Mouse (Mus musculus) forebrain, embryonic 15.5 days (tissue): ENCODE measurements around the gene Pfdn6. TPM values are rescaled to one million over a fixed set of nuclear protein-coding genes. Genes with fewer than 3 reads are reported as not detected.

ENCODE experiments used
- ATAC-seq: fragments of 200-750 bp; cut with Nextera tagmentation; replicated peaks from 2 replicates; pipeline ENCODE4 v1.8.0; 2017; ENCODE audit warnings: mild to moderate bottlenecking, moderate TSS enrichment, moderate library complexity
- H3K27ac ChIP-seq: fragments of 300-500 bp; sonication (generic); replicated peaks from 2 replicates; pipeline ENCODE4 v1.5.1; 2015; ENCODE audit warnings: mild to moderate bottlenecking, inconsistent platforms
- H3K27me3 ChIP-seq: fragments of 300-500 bp; sonication (generic); 2 replicates; pipeline ENCODE4 v1.6.1; 2015; ENCODE audit warnings: inconsistent platforms
- H3K36me3 ChIP-seq: fragments of 300-500 bp; sonication (generic); 2 replicates; pipeline ENCODE4 v1.6.1; 2015; ENCODE audit warnings: mild to moderate bottlenecking, inconsistent platforms
- H3K4me1 ChIP-seq: fragments of 300-500 bp; sonication (generic); 2 replicates; pipeline ENCODE4 v1.6.1; 2015; ENCODE audit warnings: inconsistent platforms
- H3K4me2 ChIP-seq: fragments of 300-500 bp; sonication (generic); replicated peaks from 2 replicates; pipeline ENCODE4 v1.6.1; 2015; ENCODE audit warnings: mild to moderate bottlenecking, inconsistent platforms
- H3K4me3 ChIP-seq: fragments of 300-500 bp; sonication (generic); 2 replicates; pipeline ENCODE4 v1.5.1; 2015; ENCODE audit warnings: mild to moderate bottlenecking, inconsistent platforms
- H3K9ac ChIP-seq: fragments of 300-500 bp; sonication (generic); replicated peaks from 2 replicates; pipeline ENCODE4 v1.6.1; 2015; ENCODE audit warnings: mild to moderate bottlenecking, inconsistent platforms
- H3K9me3 ChIP-seq: fragments of 300-500 bp; sonication (generic); 2 replicates; pipeline ENCODE4 v1.6.1; 2016; ENCODE audit warnings: inconsistent platforms
- WGBS: fragments of 180-500 bp; shearing (Covaris S2); methylation state at CpG from one replicate; pipeline ENCODE4 v1.1.7; 2015; ENCODE audit warnings: mixed read lengths; 5-methylcytosine and 5-hydroxymethylcytosine counted together
- polyA plus RNA-seq: library from polyadenylated mRNA; unstranded; fragments of >200 nt; fragmentation: Nextera tagmentation; extraction: Ambion mirVana; gene quantifications from 2 replicates; pipeline ENCODE4 v1.2.1, GENCODE M21; 2015

The Pfdn6 gene
- polyA plus RNA-seq, 1 experiment from 2014 or later: 198 TPM

GRCm38 (mm10) chr17:33968489-33968888, 28.3 kb upstream of the Pfdn6 start:
- Histone ChIP-seq H3K27ac (no peak overlapping the region), H3K36me3 (peaks cover 21% of the 10 kb centered on the region), H3K4me2 (no peak overlapping the region), H3K27me3 (peaks cover 5% of the 10 kb centered on the region; the same call in 1 of the 2 replicates), H3K9me3 (no peaks in the 10 kb centered on the region), H3K4me1 (no peaks in the 10 kb centered on the region), H3K9ac (no peak overlapping the region), H3K4me3 (no peak overlapping the region)
- peak; percentile 70 for ATAC-seq
- WGBS: 5% methylated on average over 9 of the region's 9 CpGs

GRCm38 (mm10) chr17:33965846-33966550, 25.9 kb upstream of the Pfdn6 start:
- Histone ChIP-seq H3K4me2 (no peak overlapping the region), H3K4me1 (no peaks in the 10 kb centered on the region), H3K4me3 (no peak overlapping the region), H3K27me3 (no peaks in the 10 kb centered on the region), H3K9me3 (no peaks in the 10 kb centered on the region), H3K9ac (no peak overlapping the region), H3K36me3 (peaks cover 44% of the 10 kb centered on the region), H3K27ac (no peak overlapping the region)
- 91% methylated on average over 16 of the region's 16 CpGs for WGBS
- ATAC-seq: no peak

- H3K36me3 ChIP-seq: peaks cover 50% of the 10 kb centered on the region
- H3K27ac ChIP-seq: no peak overlapping the region
- no peak overlapping the region for H3K4me3 ChIP-seq
- no peaks in the 10 kb centered on the region for H3K4me1 ChIP-seq
- ATAC-seq: no peak
- H3K9ac ChIP-seq: no peak overlapping the region
- WGBS: 89% methylated on average over 17 of the region's 17 CpGs
- H3K9me3 ChIP-seq: no peaks in the 10 kb centered on the region
- H3K4me2 ChIP-seq: no peak overlapping the region
- H3K27me3 ChIP-seq: no peaks in the 10 kb centered on the region
Observed at GRCm38 (mm10) chr17:33965082-33965845, 25.1 kb upstream of the Pfdn6 start.

GRCm38 (mm10) chr17:33962876-33963275, 22.7 kb upstream of the Pfdn6 start:
- Histone ChIP-seq H3K27me3 (no peaks in the 10 kb centered on the region), H3K36me3 (peaks cover 70% of the 10 kb centered on the region), H3K9me3 (no peaks in the 10 kb centered on the region), H3K4me3 (no peak overlapping the region), H3K4me1 (no peaks in the 10 kb centered on the region), H3K9ac (no peak overlapping the region), H3K4me2 (no peak overlapping the region), H3K27ac (no peak overlapping the region)
- 94% methylated on average over 7 of the region's 7 CpGs for WGBS
- no peak for ATAC-seq

GRCm38 (mm10) chr17:33959948-33960347, 19.8 kb upstream of the Pfdn6 start:
- H3K4me2 ChIP-seq: no peak overlapping the region
- no peak overlapping the region for H3K9ac ChIP-seq
- no peaks in the 10 kb centered on the region for H3K9me3 ChIP-seq
- H3K27me3 ChIP-seq: no peaks in the 10 kb centered on the region
- ATAC-seq: no peak
- H3K36me3 ChIP-seq: peaks cover 55% of the 10 kb centered on the region
- 95% methylated on average over 15 of the region's 15 CpGs for WGBS
- no peak overlapping the region for H3K4me3 ChIP-seq
- H3K4me1 ChIP-seq: peaks cover 12% of the 10 kb centered on the region
- no peak overlapping the region for H3K27ac ChIP-seq

GRCm38 (mm10) chr17:33959135-33959534, 19.0 kb upstream of the Pfdn6 start:
- H3K27ac ChIP-seq: no peak overlapping the region
- ATAC-seq: no peak
- no peak overlapping the region for H3K9ac ChIP-seq
- H3K36me3 ChIP-seq: peaks cover 52% of the 10 kb centered on the region
- no peaks in the 10 kb centered on the region for H3K27me3 ChIP-seq
- WGBS: 94% methylated on average over 13 of the region's 13 CpGs
- no peak overlapping the region for H3K4me2 ChIP-seq
- no peaks in the 10 kb centered on the region for H3K9me3 ChIP-seq
- no peak overlapping the region for H3K4me3 ChIP-seq
- H3K4me1 ChIP-seq: peaks cover 20% of the 10 kb centered on the region

GRCm38 (mm10) chr17:33958451-33958850, 18.3 kb upstream of the Pfdn6 start:
- Histone ChIP-seq H3K27ac (no peak overlapping the region), H3K36me3 (peaks cover 51% of the 10 kb centered on the region), H3K4me2 (no peak overlapping the region), H3K27me3 (no peaks in the 10 kb centered on the region), H3K9me3 (no peaks in the 10 kb centered on the region), H3K4me3 (no peak overlapping the region), H3K4me1 (peaks cover 27% of the 10 kb centered on the region), H3K9ac (no peak overlapping the region)
- ATAC-seq: no peak
- 96% methylated on average over 11 of the region's 11 CpGs for WGBS

GRCm38 (mm10) chr17:33957493-33957892, 17.4 kb upstream of the Pfdn6 start:
- Histone ChIP-seq H3K27me3 (no peaks in the 10 kb centered on the region), H3K4me3 (no peak overlapping the region), H3K9me3 (no peaks in the 10 kb centered on the region), H3K4me2 (no peak overlapping the region), H3K27ac (no peak overlapping the region), H3K9ac (no peak overlapping the region), H3K4me1 (peaks cover 35% of the 10 kb centered on the region), H3K36me3 (peaks cover 51% of the 10 kb centered on the region)
- 86% methylated on average over 6 of the region's 6 CpGs for WGBS
- ATAC-seq: no peak

- peak overlapping the region; percentile 56 for H3K4me3 ChIP-seq
- peaks cover 45% of the 10 kb centered on the region for H3K36me3 ChIP-seq
- H3K4me1 ChIP-seq: peaks cover 44% of the 10 kb centered on the region
- H3K27ac ChIP-seq: peak overlapping the region; percentile 93
- 7% methylated on average over 10 of the region's 10 CpGs for WGBS
- peak overlapping the region; percentile 81 for H3K4me2 ChIP-seq
- H3K9me3 ChIP-seq: no peaks in the 10 kb centered on the region
- peak overlapping the region; percentile 76 for H3K9ac ChIP-seq
- no peaks in the 10 kb centered on the region for H3K27me3 ChIP-seq
- no peak for ATAC-seq
Observed at GRCm38 (mm10) chr17:33956336-33956735, 16.2 kb upstream of the Pfdn6 start.

GRCm38 (mm10) chr17:33955555-33956214, 15.5 kb upstream of the Pfdn6 start, which contains the start of the genes Vps52 and Rps18:
Gene Vps52 (plus strand): TSS chr17:33955812.
Gene Rps18 (minus strand): TSS chr17:33956001.
- WGBS: under 1% methylated on average over 50 of the region's 50 CpGs
- peak within 1 kb of the TSS; percentile 56 for H3K4me3 ChIP-seq
- peak within 1 kb of the TSS; percentile 81 for H3K4me2 ChIP-seq
- H3K27ac ChIP-seq: peak within 1 kb of the TSS; percentile 93
- H3K27me3 ChIP-seq: no peaks in the 10 kb centered on the region
- peak within 1 kb of the TSS; percentile 87 for H3K9ac ChIP-seq
- peaks cover 38% of the 10 kb centered on the region for H3K36me3 ChIP-seq
- peaks cover 51% of the 10 kb centered on the region for H3K4me1 ChIP-seq
- no peaks in the 10 kb centered on the region for H3K9me3 ChIP-seq
- peak; percentile 88 for ATAC-seq

GRCm38 (mm10) chr17:33954646-33955554, 14.8 kb upstream of the Pfdn6 start:
- no peaks in the 10 kb centered on the region for H3K27me3 ChIP-seq
- ATAC-seq: no peak
- H3K4me3 ChIP-seq: peak overlapping the region; percentile 56
- WGBS: under 1% methylated on average over 33 of the region's 33 CpGs
- H3K4me2 ChIP-seq: peak overlapping the region; percentile 74
- peaks cover 59% of the 10 kb centered on the region for H3K4me1 ChIP-seq
- peaks cover 32% of the 10 kb centered on the region for H3K36me3 ChIP-seq
- H3K9ac ChIP-seq: peak overlapping the region; percentile 87
- peak overlapping the region; percentile 81 for H3K27ac ChIP-seq
- no peaks in the 10 kb centered on the region for H3K9me3 ChIP-seq
